In genomic region chr9:103168771-103169170, GRCm38 (mm10) we compare ENCODE assay signal across 18 mouse cellular contexts.
"Had no signal": no experiment of that assay in that cellular context is flagged by ENCODE, and none has a peak within 500 bp of the region (broad histone marks: within the 10 kb centered on the region; RNA-seq: fewer than 3 reads in every experiment).

No protein-coding gene starts in this region.

- H3K36me3 ChIP-seq: limb, embryonic 10.5 days; limb, embryonic 13.5 days; liver, embryonic 12.5 days; liver, embryonic 15.5 days; stomach, embryonic 15.5 days had no signal

- ATAC-seq: liver, embryonic 12.5 days; midbrain, embryonic 15.5 days had no signal

- H3K9ac ChIP-seq: limb, embryonic 13.5 days; liver, embryonic 12.5 days; liver, embryonic 15.5 days; midbrain, embryonic 12.5 days; midbrain, embryonic 15.5 days; neural tube, embryonic 12.5 days; neural tube, embryonic 15.5 days; stomach, embryonic 15.5 days had no signal

- H3K4me3 ChIP-seq: limb, embryonic 10.5 days; limb, embryonic 13.5 days; liver, embryonic 12.5 days; liver, embryonic 15.5 days; midbrain, embryonic 12.5 days; midbrain, embryonic 15.5 days; neural tube, embryonic 12.5 days; neural tube, embryonic 15.5 days; stomach, embryonic 15.5 days had no signal

- H3K27ac ChIP-seq: limb, embryonic 10.5 days; limb, embryonic 13.5 days; liver, embryonic 12.5 days; liver, embryonic 15.5 days; macrophage; midbrain, embryonic 12.5 days; midbrain, embryonic 15.5 days; neural tube, embryonic 12.5 days; neural tube, embryonic 15.5 days; stomach, embryonic 15.5 days had no signal

- H3K4me2 ChIP-seq: limb, embryonic 13.5 days; liver, embryonic 12.5 days; liver, embryonic 15.5 days; midbrain, embryonic 12.5 days; midbrain, embryonic 15.5 days; neural tube, embryonic 12.5 days; neural tube, embryonic 15.5 days; stomach, embryonic 15.5 days had no signal

- H3K4me1 ChIP-seq: limb, embryonic 13.5 days; liver, embryonic 12.5 days; liver, embryonic 15.5 days; midbrain, embryonic 15.5 days; stomach, embryonic 15.5 days had no signal

- H3K9me3 ChIP-seq: limb, embryonic 10.5 days; limb, embryonic 13.5 days; liver, embryonic 12.5 days; liver, embryonic 15.5 days; midbrain, embryonic 12.5 days; midbrain, embryonic 15.5 days; neural tube, embryonic 12.5 days; neural tube, embryonic 15.5 days; stomach, embryonic 15.5 days had no signal

- H3K27me3 ChIP-seq: limb, embryonic 13.5 days; liver, embryonic 15.5 days; midbrain, embryonic 12.5 days; midbrain, embryonic 15.5 days; neural tube, embryonic 12.5 days; neural tube, embryonic 15.5 days; stomach, embryonic 15.5 days had no signal

- DNase-seq: kidney, adult 18-20 months; kidney, adult 9 months; kidney, postnatal 14 days; liver; lung, adult 2 months; right cerebral cortex, postnatal 14 days; spleen, adult 18-20 months; thymus, postnatal 25 days had no signal
